Mouse (Mus musculus) small intestine, adult 2 months (tissue): ENCODE data around the gene Hectd1.

ENCODE experiments used
- CTCF ChIP-seq: fragments of 200-500 bp; IDR thresholded peaks from 2 replicates; pipeline ENCODE4 v1.5.1; 2012; ENCODE audit warnings: low read depth, mild to moderate bottlenecking, control low read depth, inconsistent platforms, low read length, moderate library complexity, mixed read lengths; ENCODE audit not compliant: insufficient replicate concordance, insufficient read length; ENCODE audit errors: extremely low read depth
- POLR2A ChIP-seq: fragments of 200-500 bp; IDR thresholded peaks from 2 replicates; pipeline ENCODE4 v1.6.1; 2012; ENCODE audit warnings: low read depth, mild to moderate bottlenecking, control low read depth, inconsistent platforms, low read length, moderate library complexity

DNA sequence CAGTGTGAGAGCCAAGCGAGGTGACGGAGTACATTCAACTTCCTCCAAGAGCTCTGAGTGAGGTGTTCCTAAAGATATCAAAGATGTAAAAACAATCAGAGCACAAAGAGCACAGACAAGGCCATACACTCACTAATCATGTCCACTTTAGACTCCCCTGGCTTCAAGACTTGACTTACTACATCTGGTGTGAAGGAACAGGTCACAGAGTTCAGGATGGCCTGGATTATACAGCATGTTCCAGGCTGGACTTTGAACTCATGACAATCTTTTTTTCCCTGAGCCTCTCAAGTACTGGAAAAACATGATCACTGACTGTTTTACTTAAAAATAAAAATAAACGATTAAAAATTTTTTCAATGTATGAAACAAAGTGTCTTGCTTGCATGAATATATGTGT lies 70.0 kb downstream of the Hectd1 start:
- TF ChIP-seq CTCF = no peak
- no peak for TF ChIP-seq POLR2A
